Mouse (Mus musculus): Measurements from ENCODE around the gene Wapl.

The Wapl gene

GRCm38 (mm10) chr14:34673395-34674228 lies at the start of gene Wapl:
Gene Wapl (plus strand): TSS chr14:34673928.
- DNase-seq (ENCODE audit: low spot score in 2 of 2), result peak; percentile 97

DNA sequence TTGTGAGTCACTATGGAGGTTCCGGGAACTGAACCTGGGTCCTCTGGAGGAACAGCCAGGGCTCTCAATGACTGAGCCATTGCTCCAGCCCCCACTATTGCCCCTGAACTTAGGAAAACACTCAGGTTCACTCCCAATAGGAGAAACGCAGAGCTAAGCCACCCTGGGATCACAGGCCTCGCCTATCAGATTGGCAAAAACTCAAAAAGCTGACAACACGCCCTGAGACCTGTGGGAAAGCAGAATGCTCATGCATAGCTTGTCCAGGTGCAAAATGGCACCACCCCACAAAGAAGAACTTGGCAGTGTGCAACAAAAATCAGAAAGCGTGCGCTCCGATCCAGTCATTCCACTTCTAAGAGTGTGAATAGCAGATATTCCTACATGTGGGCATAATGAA lies 46.9 kb upstream of the Wapl start:
- no peak for DNase-seq (ENCODE audit: low spot score in 2 of 2)

DNA sequence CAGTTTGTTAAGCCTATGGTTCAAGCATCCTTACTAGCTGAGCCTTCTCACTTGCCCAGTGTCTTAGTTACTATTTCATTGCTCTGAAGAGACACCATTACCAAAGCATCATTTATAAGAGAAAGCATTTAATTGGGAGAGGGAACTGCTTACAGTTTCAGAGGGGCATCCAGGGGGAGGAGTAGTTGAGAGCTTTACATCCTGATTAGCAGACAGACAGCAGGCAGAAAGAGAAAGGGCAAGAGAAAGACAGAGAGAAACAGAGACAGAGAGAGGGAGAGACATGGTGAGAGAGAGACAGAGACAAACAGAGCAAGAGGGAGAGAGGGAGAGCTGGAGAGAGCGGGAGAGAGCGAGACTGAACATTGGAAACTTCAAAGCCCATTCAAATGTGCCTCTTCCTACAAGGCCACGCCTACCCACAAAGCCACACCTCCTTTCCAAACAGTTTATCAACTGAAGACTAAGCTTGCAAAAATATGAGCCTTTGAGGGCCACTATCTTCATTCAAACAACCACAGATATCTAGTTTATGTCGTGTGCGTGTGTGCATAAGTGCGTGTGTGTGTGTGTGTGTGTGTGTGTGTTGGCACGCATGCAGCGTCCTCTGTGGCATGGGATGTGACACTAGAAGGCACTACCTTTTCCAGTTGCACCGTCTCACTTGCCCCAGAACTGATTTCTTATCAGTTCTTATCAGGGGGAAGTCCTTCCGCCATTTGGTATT lies 40.8 kb upstream of the Wapl start:
- DNase-seq (ENCODE audit: low spot score in 2 of 2), result no peak

GRCm38 (mm10) chr14:34635192-34635591 lies 38.5 kb upstream of the Wapl start:
- no peak for DNase-seq (ENCODE audit: low spot score in 2 of 2)

DNA sequence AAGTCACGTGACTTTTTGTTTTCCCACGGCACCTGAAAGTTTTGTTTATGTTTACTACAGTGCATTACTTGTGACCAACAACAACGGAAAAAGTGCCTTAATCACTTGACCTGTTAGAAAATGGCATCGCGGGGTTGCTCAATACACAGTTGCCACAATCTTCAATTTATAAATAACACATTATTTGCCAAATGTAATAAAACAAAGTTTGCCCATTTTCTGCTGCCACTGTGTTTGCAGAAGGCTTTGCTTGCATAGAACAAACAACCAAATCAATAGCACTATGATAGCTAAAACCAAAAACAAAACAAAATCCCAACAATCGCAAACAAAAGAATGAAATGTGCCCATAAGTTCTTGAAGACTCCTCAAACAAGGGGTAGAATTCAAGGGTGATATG lies 38.0 kb upstream of the Wapl start:
- no peak for DNase-seq (ENCODE audit: low spot score in 2 of 2)

DNA sequence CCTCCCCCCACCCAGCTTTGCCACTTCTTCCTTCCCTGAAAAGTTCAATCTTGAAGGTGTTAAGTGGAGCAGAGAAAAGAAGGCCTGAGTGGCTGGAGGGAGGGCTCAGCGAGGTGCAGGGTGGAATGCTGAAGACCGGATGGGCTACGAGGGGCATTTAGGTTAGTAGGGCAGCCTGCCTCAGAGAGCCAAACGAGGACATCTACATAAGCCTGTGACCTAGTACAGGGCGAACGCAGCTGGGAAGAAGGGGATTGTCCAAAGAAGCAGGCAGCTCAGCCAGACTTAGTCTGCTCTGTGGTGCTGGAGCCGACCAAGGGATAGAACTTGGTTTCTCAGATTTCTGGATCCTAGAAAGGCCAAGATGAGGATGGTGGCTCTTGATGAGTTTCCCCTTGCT lies 29.6 kb upstream of the Wapl start:
- DNase-seq (ENCODE audit: low spot score in 2 of 2), result no peak

DNA sequence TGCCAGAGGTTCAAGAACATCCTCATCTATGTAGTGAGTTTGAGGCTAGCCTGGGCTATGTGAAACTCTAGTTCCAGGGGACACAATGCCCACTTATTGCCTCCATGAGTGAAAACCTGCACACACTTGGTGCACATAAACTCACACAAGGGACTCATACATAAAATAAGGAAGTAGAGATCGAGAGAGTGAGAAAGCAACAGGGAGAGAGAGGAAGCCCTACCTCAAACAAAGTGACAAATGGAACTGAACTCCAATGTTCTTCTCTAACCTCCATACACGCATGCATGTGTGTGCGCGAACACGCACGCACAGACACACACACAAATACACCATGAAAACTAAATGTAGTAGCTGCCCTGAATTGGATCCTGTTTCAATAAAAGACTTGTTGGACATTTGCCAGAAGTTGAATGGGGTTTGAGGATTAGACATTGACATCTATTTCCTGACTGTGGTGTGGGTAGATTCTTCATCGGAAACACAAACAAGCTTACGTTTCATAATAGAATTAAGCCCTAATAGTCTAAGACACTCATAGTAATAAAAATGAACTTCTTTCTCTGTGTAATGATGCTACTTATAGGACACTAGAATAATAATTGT lies 25.8 kb upstream of the Wapl start:
- no peak for DNase-seq (ENCODE audit: low spot score in 2 of 2)

- DNase-seq (ENCODE audit: low spot score in 2 of 2), result no peak
These were observed 16.6 kb upstream of the Wapl start for GRCm38 (mm10) chr14:34657131-34657530.

- no peak for DNase-seq (ENCODE audit: low spot score in 2 of 2)
These were observed 13.4 kb upstream of the Wapl start for GRCm38 (mm10) chr14:34660351-34660787.

GRCm38 (mm10) chr14:34660788-34661591 lies 12.7 kb upstream of the Wapl start:
- no peak for DNase-seq (ENCODE audit: low spot score in 2 of 2)

DNA sequence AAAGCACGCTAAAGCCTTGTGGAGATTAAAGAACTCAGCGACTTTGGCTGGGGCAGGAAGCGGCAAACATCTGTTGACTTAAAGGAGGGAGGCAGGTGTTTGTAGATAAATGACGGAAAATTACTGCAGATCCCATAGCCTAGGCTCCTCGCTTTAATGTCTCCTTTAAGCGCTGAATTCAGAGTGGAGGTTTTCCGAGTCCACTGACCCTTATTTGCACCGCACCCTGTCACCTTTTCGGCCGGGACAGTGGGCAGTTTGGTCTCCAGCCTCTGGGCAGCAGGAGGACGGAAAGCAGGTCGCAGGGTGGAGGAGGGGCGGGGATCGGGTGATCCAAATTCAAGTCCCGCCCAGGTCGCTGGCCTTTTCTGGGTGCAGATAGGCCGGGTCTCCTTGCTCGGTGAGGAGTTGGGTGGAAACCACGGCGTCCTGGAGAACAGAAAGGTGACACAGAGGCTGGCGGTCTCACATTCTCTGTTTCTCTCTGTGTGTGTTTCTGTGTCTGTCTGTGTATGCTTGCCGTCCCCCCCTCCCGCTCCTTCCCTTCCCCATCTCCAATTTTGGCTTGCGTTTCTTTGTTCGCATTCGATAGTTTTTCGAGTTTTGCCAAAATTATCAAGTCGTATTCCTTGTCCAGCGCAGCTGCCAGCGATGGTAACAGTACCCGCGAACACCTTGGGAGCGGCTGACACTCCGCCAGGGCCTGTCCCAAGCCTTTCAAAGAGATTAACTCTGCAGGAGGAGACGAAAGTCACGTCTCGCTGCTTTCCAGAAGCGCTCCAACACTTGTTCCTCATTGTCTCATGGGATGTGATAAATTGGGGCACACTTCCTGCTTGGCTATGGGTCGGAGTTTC lies 11.9 kb upstream of the Wapl start:
- DNase-seq (ENCODE audit: low spot score in 2 of 2), result peak; percentile 47 to 52

GRCm38 (mm10) chr14:34662478-34662826 lies 11.3 kb upstream of the Wapl start:
- DNase-seq (ENCODE audit: low spot score in 2 of 2), result no peak

- DNase-seq (ENCODE audit: low spot score in 2 of 2), result no peak
These were observed 10.3 kb upstream of the Wapl start for GRCm38 (mm10) chr14:34663381-34663780.

- DNase-seq (ENCODE audit: low spot score in 2 of 2), result no peak
These were observed 4.6 kb upstream of the Wapl start for GRCm38 (mm10) chr14:34669082-34669481.

DNA sequence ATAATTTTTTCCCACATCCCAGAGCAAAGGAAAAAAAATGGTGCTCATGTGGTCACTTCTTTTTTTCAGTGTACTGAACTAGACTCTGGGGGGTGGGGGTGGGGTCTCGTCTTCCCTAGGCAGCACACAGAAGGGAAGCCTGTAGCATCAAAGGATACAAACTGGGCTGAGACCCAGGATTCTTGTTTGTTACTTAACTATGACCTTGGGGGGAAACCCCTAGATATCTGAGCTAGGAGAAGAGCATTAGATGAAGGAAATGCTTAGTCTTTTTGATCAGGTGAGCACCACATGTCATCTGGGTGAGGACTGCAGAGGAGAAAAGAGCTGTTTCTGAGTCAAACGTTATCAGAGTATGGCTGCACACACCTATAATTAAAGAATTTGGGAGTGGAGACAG lies 3.5 kb upstream of the Wapl start:
- no peak for DNase-seq (ENCODE audit: low spot score in 2 of 2)

DNA sequence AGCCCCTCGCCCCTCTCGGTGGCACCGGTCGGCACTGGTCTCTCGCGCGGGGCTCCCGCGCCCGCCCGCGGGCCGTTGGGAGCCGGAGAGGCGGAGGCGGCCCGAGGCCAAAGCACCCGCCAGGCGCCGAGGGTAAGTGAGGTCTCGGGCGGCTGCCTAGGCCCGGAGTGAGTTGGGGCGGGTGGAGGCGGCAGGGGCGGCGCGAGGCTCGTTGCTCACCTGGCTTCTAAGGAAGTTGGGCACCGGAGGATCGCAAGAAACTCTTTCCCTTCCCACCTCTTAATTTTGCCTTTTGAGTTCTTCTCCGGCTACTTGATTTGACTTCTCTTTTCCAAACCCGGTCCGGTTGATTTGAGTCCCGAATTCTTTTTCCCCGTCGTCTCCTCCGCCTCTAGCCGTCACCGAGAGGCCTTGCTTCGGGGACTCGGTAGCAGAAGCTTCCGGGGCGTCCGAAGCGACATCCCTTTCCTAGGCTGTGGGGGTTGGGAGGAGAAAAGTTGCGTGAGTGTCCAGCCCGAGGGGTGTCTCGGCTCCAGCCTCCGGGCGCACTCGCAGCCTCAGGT lies 582 bp downstream of the Wapl start:
- peak; percentile 25 to 32 for DNase-seq (ENCODE audit: low spot score in 2 of 2)

- no peak for DNase-seq (ENCODE audit: low spot score in 2 of 2)
These were observed 1.2 kb downstream of the Wapl start for GRCm38 (mm10) chr14:34674932-34675331.

DNA sequence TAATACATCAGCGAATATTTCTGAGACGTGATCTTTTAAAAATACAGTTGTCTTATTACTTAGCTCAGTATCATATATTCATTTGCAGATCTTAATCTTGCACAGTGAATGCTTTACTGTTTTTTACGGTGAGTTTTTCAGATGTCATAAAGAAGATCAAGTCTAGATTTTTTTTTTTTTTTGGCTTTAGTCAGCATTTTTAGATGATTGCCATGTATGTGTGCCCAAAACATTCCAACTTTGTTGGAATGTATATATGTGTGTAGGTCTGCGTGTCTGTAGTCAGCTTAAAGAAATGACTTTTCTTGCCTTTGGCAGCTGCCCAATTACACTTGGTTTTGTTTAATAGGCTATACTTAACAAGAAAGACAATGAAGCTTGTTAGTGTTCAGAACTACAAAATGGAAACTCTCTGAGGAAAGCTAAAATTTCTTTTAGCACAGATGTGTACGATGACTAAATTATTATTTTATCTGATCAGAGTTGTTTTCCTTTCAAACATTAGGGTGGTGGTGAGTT lies 1.7 kb downstream of the Wapl start:
- no peak for DNase-seq (ENCODE audit: low spot score in 2 of 2)

GRCm38 (mm10) chr14:34680815-34681214 lies 7.1 kb downstream of the Wapl start:
- no peak for DNase-seq (ENCODE audit: low spot score in 2 of 2)

DNA sequence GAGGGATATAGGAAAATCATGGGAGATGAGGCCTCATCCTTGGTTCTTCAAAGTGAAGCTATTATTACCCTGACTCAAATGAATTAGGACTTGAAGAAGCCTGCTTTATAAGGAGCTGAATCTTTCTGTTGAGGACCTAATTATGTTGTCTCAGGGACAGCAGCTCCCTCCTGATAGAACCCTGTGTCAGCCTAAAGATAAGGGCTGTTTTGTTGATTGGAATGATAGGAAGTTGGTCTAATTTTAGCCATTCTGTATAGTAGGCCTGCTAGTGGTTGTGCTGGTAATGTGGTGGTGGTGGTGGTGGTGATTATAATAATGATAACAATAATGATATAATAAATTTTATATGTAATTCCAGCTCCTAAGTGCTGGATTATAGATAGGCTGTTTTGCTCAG lies 11.3 kb downstream of the Wapl start:
- no peak for DNase-seq (ENCODE audit: low spot score in 2 of 2)

Measured in heart, adult 9 months (tissue).